Mouse (Mus musculus) adrenal gland, adult (tissue): ENCODE results near the gene Sorcs2.

Source experiments
- DNase-seq, 2 experiments: peaks; one replicate each; pipeline ENCODE4 v3.0.0; 2022 to 2023; ENCODE audit warnings: low spot score in 1 of 2; ENCODE audit not compliant: inconsistent age in 2 of 2

The Sorcs2 gene

DNA sequence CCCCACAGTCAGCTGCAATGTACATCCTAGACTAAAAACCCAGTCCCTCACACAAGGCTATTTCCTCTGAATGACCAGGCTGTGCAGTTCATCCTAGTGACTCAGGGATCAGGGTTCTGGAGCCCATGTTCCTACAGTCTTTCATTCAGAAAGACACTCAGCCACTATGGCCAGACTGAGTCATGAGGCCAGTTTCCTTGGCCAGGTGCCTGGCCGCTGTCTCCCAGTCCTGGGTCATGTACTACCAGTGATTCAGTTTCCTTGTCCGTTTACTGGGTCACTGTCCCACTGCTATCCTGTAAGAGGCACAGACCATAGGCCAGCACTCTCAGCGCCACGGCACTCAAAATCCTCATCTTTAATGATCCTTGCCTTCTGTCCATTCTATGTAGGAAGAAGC, 209.6 kb downstream of the Sorcs2 start:
- DNase-seq, result peak; percentile 92 to 95

DNA sequence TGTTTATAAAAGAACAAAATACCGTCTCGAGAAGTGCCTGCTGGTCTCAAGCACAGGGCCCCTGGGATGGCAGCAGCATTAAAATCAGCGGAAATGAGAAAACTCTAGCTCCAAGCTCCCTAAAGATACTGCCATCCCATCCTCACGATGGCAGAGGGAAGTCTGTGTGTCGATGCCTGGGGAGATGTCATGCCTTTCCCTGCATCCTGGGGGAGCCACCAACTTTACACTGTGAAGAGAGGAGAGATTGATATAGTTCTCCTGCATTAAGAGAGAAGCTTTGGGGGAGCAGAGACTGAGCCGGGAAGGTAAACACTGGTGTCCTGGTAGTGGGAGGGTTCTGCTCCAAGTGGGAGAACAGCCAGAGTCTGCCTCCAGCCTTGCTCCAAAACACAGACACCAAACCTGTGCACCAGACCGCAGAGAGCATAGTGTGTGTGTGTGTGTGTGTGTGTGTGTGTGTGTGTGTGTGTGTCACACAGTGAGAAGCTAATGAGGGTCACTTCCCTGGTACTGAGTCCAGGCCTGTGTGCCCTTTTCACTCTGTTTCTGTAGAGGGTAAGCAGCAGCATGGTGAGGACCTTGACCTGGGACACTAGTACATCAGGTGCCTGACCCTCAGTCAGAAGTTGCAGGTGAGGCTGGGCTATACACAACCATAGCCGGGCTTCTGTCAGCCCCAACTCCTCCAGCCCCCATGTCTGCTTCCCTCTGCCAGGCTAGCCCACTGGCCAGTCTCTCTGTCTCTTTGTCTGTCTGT, 211.5 kb downstream of the Sorcs2 start:
- no peak for DNase-seq

DNA sequence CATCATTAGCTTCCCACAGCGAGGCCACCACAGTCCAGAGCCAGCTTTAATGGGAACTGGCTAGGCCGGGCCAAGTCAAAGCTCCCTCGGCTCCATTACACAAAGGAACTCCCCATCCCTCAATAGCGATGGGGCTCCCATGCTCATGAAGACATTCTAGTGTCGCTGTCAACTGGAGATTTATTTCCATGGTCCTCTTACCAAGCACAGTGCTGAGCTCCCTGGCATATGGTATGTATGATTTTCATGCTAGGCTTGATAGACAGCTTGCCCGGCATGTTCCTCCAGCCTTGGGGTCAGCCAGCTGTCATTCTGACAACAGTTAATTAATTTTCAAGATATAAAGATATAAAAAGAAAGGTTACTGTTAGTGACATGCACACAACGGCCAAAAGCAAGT, 215.6 kb downstream of the Sorcs2 start:
- no peak for DNase-seq

DNA sequence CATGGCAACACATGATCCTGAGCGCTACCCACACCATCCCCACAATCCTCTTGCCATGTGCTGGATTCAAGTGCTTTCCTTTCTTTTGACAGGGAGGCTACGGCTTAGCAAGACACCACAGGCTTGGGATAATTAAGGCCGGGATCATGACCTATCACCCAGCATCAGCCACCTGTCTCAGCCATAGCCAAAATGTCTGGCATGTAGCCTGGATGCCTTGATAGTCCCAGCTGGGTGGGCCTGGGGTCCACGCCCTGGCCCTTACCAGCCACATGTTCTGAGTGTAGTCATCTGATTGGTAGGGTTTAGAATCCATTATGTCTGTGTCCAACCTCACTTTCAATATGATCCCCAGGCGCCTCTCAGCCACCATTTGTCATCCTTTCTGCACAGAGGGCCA, 218.2 kb downstream of the Sorcs2 start:
- no peak for DNase-seq

DNA sequence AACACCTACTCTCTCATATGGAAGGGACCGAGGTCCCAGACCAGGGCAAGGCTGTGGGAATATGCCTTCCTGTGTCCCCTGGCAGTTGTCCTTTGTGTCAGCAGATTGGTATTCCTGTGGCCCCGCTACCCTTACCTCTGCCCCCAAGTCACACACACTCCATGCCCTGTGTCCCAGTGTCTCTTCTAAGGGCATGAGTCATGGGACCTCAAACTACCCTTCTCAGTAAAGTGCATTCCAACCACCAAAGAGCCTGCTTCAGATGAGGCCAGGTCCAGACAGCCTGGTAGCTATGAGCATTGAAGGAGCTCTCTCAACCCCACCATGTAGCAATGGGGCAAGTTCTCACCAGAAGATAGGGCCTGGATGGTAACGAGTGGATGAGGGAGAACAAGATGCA, 219.2 kb downstream of the Sorcs2 start:
- DNase-seq, result no peak

DNA sequence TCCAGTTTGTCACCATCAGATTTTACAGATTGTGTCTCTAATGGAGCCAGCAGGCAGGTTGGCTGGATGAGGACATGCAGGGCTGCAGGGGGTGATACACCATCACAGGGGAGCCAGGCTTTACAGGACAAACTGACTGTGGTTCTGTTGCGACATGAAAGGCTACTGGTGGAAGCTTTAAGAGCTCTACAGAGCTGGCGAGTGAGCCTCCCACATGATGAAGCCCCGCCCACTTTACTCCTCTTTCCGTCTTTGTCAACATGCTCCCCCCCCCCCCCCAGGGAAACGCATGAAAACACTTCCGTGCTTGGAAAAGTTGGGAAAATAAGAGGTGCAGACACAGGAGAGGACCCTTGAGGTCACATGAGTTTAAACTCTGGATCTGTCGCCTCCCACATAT, 219.7 kb downstream of the Sorcs2 start:
- DNase-seq, result no peak

DNA sequence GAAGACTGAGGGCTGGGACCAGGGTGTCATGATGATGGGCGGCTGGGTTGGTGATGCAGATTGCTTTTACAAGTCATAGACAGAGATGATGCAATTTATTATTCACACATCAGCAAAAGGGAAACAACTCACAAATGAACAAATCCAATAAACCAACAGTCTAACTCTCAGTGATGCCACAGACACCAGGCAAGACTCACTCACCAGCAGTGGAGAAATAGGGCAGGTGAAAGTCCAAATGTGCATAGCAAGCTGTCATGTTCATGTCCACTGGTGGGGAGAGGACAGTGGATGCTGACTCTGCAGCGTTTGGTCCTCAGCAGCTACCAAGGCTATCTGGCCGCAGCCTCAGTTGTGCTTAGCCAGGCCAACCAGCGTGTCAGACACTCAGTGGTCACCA, 221.1 kb downstream of the Sorcs2 start:
- no peak for DNase-seq

DNA sequence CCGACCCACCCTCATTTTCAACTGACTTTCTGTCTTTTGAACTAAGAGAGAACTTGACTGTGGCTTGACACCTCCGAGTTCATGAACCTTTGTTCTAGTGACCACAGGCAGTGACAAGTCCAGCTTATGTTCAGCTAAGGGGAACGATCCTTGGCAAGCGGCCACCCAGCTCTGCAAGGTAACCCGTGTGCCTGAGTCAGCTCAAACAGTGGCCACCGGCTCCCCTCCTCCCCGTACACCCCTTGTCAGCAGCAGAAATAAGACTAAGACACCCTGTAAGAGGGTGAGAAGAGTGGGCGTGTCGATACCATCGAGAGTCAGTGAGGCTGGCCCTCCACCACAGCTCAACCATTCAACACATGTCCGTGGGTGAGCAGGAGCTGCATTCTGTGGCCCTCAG, 221.5 kb downstream of the Sorcs2 start:
- DNase-seq, result peak; percentile 31 to 60

DNA sequence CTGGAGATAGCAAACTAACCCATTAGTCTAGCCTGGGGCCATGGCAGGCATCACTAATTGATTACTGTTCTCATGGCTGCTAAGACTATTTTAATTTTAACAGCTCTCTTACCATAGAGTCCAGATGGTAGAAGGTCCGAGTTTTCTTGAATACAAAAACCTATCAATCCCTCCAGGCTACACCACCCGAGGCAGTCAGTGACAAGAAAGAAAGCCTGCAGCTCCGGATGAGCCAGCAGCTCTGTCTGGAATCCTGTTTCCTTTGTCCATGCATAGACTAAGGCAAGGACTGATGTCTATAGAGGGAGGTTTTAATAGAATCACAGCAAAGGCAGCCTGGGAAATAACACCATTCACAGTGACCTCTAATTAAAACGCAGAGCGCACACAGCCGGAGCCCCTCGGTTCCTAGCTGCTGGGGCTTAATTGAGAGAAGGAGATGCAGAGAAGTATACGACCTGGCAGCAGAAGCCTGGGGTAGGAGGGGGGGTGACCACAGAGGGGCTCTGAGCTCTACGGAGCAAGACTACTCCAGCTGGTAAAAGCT, 223.3 kb downstream of the Sorcs2 start:
- DNase-seq, result no peak

DNA sequence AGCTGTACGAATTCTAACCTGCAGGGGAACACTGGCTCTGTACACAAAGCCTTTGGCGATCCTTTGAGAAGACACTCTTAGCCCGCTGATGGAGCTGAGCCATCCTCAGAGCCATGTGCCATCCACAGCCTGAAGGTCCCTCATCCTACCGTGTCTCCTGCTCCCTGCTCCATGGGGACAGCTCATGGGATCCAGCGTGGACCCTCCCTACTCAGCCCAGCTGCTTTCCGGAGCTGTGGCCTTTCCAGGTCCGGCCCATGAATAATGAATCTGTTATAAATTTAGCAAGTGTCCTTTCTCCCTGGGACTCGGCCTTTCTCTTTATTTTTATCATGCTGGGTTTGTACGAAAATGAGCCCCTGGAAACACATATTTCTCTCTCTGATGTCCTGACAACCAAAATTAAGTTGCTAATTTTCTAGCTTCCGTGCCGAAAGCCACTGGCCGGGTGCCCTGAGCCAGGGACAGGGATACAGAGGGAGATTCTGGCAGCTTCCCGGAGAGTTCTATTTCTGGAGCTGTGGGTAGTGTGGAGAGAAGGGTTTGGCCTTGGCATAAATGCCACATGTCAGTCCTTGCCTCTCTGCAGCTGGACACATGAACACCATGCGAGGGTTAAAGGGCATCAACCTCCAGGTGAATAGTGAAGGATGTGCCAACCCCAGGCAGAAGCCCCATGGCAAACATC, 228.8 kb downstream of the Sorcs2 start:
- DNase-seq, result peak; percentile 40 to 82

DNA sequence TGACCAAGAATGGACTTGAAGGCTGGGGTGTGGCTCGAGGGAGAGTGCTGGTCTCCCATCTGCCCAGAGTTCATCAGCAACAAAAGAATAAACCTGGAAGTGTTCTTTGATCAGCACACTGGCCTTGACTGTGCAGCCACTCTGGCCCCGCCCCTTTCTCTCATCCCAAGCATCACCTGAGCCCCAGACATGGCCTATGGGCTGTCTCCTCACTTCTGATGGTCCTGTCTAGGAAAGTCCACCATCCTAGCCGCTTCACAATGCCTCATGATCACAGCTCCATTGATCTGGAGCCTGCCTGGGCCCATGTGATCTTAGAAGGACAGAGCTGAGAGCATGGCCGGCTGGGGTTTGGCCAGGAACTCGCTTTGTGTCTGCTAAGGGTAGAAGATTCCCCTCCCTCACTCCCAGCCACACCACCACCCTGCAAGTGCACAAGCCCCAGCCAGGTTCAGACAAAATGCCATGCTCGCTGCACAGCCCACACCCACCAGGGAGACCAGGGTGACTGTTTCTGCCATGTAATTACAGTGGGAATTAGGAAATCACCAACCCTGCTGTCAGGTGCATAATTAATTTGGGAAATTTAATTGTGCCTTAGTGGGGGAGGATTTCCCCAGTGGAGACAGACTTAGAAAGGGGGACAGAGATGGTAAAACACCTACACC, 231.5 kb downstream of the Sorcs2 start:
- no peak for DNase-seq

DNA sequence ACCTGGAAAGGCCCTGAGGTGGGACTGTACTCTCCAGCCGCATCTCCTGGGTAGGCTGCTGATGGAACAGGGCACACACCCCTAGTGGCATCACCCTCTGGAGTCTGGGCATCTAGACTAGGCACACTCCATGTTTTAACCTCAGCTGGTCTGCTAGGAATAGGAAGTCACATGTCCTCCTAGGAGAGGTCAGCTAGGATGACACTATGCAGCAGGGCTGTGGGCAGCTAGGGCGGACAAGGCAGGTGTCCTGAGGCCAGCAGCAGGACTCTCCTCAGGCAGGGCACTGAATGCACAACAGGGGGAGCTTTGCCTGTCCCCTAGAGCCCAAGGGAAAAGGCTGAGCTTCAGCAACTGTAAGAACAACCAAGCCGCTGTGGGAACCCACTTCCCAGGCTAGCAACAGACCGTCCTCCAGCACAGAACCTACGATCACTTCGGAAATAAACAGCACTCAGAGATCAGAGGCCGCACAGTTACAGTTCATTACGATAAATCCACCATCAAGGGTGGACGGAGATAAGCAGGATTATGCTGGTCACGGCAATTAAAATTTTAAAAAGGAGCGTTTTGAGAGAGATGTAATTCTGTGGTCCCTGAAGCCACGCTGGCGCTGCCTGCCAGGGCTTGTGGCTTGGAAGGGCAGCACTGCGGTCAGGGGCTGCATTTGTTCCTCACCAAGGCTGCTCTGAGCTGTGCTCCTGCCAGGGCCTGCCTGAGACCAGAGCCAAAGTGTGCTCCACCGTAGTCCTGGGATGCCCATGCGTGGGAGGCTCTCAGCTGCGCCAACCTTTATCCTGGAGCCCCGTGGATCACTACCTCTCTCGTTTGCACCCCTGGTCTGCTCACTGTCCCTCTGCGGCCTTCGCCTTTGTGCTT, 232.3 kb downstream of the Sorcs2 start:
- no peak for DNase-seq

DNA sequence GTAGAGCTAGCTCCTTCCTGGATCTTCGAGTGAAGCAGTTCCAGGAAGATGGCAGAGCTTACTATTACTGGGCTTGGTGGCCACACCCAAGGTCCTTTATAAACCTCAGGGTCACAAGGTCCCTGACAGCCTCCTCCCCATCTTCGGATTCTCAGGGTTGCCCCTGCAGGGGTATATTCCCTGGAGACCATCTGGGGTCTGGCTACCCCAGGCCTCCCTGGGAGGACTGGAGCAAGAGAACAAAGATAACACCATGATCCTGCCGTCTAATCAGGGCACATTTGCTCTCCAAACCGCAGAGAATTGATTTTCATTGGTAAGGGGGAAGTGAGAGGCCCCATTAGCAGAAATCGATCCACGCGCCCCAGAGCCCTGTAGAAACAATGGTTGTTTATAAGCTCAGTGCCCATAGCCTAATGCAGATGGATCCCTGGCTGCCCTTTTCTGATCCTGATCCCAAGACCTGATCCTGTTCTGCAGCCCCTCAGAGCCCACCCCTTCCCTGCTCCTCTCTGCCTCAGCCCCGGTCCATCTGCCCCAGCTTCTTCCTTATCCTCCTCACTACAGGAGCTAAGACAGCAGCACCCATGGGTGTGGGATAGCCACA, 243.0 kb downstream of the Sorcs2 start:
- no peak for DNase-seq

DNA sequence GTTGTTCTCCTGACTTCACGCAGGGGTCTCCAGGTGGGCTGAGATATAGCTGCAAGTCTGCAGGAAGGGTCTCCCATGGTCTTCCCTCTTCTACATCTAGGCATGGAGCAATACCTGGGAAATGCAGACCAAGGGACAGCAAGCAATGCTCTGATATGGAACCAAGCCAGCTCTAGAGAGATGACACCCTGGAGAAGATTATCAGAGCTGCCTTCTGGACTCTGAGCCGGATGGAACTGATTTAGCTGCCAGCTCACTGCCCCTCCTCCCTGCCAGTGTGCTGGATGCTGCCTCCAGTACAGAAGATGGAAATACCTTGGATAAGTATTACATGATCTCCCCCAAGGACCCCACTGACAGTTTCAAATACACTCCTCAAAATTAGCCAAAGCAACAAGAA, 244.7 kb downstream of the Sorcs2 start:
- DNase-seq, result no peak

DNA sequence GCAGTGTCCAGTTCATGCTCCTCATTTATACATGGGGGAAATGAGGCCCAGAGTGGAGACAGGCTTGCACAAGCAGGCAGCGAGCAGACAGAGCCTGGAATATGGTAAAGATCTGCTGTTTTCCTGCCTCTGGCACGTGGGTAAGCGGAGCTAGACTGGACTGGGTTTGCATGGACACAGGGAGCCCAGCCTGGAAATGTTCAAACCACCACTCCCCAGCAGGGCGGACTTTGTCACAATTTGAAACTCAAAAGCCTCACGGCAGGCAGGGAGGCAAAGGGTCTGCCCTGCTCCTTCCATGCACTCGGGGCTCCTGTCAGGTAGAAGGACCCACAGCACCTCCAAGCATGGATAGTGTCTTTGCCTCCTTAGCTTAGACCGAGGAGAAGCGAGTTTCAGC, 246.9 kb downstream of the Sorcs2 start:
- no peak for DNase-seq

DNA sequence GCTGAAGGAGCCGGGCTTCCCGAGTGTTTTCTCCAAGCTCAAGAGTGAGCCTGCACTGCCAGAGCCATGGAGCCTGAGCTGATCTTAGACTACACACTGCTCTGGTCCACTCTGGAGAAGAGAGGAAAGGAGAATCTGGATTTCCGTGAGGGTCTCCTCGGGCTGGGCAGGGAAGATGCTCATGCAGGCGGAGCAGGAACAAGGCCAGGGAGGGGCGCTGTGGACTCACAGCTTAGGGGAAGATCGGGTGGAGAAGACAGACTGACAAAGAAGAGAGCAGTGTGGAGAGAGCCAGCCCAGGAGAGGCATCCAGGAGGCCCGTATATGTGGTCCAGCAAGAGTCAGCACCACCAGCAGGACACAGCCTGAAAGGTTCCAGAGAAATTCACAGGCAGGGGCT, 248.8 kb downstream of the Sorcs2 start:
- DNase-seq, result no peak

DNA sequence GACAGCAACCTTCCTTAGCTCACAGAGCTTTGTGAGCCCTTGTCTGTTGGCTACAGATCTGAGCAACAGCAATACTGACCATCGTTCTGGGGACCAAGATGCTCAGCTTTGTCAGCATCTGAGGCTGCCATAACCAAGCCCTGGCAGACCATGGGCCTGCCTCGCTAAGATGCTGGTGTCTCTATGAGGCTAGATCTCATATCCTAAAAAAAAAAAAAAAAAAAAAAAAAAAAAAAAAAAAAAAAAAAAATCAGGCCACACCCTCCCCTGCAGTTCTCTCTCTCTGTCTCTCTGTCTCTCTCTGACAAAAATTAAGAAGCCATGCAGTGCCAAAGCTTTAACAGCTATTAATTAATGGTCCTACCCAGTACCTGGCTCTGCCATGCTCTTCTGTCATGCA, 251.3 kb downstream of the Sorcs2 start:
- no peak for DNase-seq

DNA sequence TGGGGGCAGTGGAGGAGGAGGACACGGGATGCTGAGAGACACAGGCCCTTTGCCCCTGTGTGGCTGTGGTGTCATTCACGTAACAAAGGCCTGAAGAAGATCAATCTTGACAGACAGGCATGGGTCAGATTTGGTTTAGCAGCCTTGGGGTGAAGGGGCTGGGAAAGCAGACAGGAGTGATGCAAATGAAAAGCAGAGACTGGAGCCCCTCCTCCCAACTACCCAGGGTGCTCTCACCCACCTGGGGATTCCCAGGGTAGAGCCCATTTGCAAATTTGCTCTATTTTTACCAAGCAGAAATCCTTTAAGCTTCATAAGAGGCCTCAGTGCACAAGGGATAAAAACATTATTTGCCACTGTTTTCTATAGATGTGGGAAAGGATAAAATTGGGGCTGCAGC, 253.4 kb downstream of the Sorcs2 start:
- DNase-seq, result no peak

DNA sequence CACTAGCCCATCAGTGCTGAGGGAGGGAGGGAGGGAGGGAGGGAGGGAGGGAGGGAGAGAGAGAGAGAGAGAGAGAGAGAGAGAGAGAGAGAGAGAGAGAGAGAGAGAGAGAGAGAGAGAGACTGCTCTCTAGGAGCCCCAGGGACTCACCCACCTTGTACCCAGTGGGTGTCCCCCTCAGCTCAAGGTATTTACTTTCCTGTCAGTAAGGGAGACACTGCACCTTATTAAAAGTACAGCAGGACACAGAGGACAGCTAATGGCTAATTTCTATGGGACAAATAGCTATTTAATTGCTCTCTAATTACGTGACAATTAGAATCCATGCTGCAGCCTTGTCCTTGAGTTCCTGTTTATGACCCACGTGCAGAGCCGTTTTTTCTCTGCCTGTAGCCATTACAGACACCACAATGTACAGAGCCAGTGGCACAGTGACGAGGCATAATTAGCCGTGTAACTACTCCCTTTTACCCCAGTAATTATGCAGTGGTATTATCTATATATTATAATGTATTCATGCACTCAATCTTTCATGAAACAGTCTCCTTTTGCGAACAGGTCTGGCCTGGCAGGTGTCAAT, 256.2 kb downstream of the Sorcs2 start:
- DNase-seq, result no peak

DNA sequence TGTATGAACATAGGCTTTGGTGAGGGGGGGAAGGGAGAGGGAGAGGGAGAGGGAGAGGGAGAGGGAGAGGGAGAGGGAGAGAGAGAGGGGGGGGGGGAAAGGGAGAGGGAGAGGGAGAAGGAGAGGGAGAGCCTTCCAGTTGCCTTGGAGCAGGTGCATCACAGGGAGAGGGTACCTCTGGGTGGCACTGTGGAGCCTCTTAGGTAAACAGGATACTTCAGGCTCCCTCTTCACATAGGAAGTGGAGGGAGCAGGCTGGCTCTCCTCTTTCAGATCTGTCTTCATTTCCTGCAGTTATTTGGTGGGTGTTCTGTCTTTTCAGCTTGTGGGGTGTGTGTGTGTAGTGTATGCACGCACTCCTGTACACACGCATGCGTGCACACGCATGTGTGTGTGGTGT, 256.8 kb downstream of the Sorcs2 start:
- peak; percentile 49 to 76 for DNase-seq
